Mouse (Mus musculus) heart, embryonic 16.5 days (tissue): ENCODE measurements around the gene Aff3. TPM values are rescaled to one million over a fixed set of nuclear protein-coding genes. Genes with fewer than 3 reads are reported as not detected.

Experiments
- ATAC-seq: fragments of 200-750 bp; cut with Nextera tagmentation; replicated peaks from 2 replicates; pipeline ENCODE4 v1.8.0; 2017; ENCODE audit warnings: moderate number of reproducible peaks; ENCODE audit not compliant: insufficient read depth, low FRiP score; ENCODE audit errors: extremely low read depth
- H3K27ac ChIP-seq: fragments of 300-500 bp; sonication (generic); 2 replicates; pipeline ENCODE4 v1.5.1; 2014; ENCODE audit warnings: mild to moderate bottlenecking, low read length, control low read depth, moderate library complexity
- H3K27me3 ChIP-seq: fragments of 300-500 bp; sonication (generic); 2 replicates; pipeline ENCODE4 v1.6.1; 2014; ENCODE audit warnings: low read length, mixed read lengths; ENCODE audit not compliant: control insufficient read depth, insufficient read depth
- H3K36me3 ChIP-seq: fragments of 300-500 bp; sonication (generic); 2 replicates; pipeline ENCODE4 v1.6.1; 2014; ENCODE audit not compliant: control insufficient read depth, insufficient read depth
- H3K4me1 ChIP-seq: fragments of 300-500 bp; sonication (generic); 2 replicates; pipeline ENCODE4 v1.6.1; 2014; ENCODE audit warnings: low read length, mixed read lengths; ENCODE audit not compliant: control insufficient read depth, insufficient read depth
- H3K4me2 ChIP-seq: fragments of 300-500 bp; sonication (generic); 2 replicates; pipeline ENCODE4 v1.6.1; 2014; ENCODE audit warnings: low read depth, mild to moderate bottlenecking, control low read depth, low read length
- H3K4me3 ChIP-seq: fragments of 300-500 bp; sonication (generic); 2 replicates; pipeline ENCODE4 v1.5.1; 2014; ENCODE audit warnings: mild to moderate bottlenecking, control low read depth, low read length
- H3K9ac ChIP-seq: fragments of 300-500 bp; sonication (generic); 2 replicates; pipeline ENCODE4 v1.6.1; 2014; ENCODE audit warnings: low read length, control low read depth
- H3K9me3 ChIP-seq: fragments of 300-500 bp; sonication (generic); replicated peaks from 2 replicates; pipeline ENCODE4 v1.6.1; 2016; ENCODE audit warnings: low read length; ENCODE audit not compliant: control insufficient read depth
- WGBS: fragments of 180-500 bp; shearing (Covaris S2); extraction: QIAGEN DNeasy Blood & Tissue Kit; methylation state at CpG from one replicate; pipeline ENCODE4 v1.1.7; 2014; 5-methylcytosine and 5-hydroxymethylcytosine counted together
- polyA plus RNA-seq: library from polyadenylated mRNA; unstranded; fragments of >200 nt; fragmentation: Nextera tagmentation; extraction: Ambion mirVana; gene quantifications from 2 replicates; pipeline ENCODE4 v1.2.1, GENCODE M21; 2015

The Aff3 gene
- polyA plus RNA-seq, 1 experiment from 2014 or later = 2.2 TPM

- no peak for ATAC-seq
- no peak overlapping the region for H3K4me2 ChIP-seq
- no peak overlapping the region for H3K9ac ChIP-seq
- WGBS = 72% methylated on average over 9 of the region's 9 CpGs
- no peak overlapping the region for H3K27ac ChIP-seq
- H3K27me3 ChIP-seq = no peaks in the 10 kb centered on the region
- H3K4me3 ChIP-seq = no peak overlapping the region
- H3K4me1 ChIP-seq = peaks cover 9% of the 10 kb centered on the region
- no peaks in the 10 kb centered on the region for H3K36me3 ChIP-seq
- H3K9me3 ChIP-seq = no peaks in the 10 kb centered on the region
These were observed 277.3 kb downstream of the Aff3 start for GRCm38 (mm10) chr1:38387438-38387837.

- H3K36me3 ChIP-seq = no peaks in the 10 kb centered on the region
- 34% methylated on average over 16 of the region's 16 CpGs for WGBS
- H3K9ac ChIP-seq = no peak overlapping the region
- H3K27ac ChIP-seq = no peak overlapping the region
- H3K4me2 ChIP-seq = no peak overlapping the region
- peaks cover 9% of the 10 kb centered on the region for H3K4me1 ChIP-seq
- H3K27me3 ChIP-seq = no peaks in the 10 kb centered on the region
- no peak overlapping the region for H3K4me3 ChIP-seq
- H3K9me3 ChIP-seq = peaks cover 7% of the 10 kb centered on the region
- ATAC-seq = no peak; the same call in 1 of the 2 replicates
These were observed 280.2 kb downstream of the Aff3 start for GRCm38 (mm10) chr1:38384457-38385121.

GRCm38 (mm10) chr1:38384010-38384409 lies 280.7 kb downstream of the Aff3 start:
- WGBS = 54% methylated on average over 7 of the region's 7 CpGs
- H3K9me3 ChIP-seq = peaks cover 7% of the 10 kb centered on the region
- H3K4me3 ChIP-seq = no peak overlapping the region
- H3K4me1 ChIP-seq = peaks cover 9% of the 10 kb centered on the region
- H3K9ac ChIP-seq = no peak overlapping the region
- no peak overlapping the region for H3K4me2 ChIP-seq
- no peaks in the 10 kb centered on the region for H3K36me3 ChIP-seq
- no peak overlapping the region for H3K27ac ChIP-seq
- H3K27me3 ChIP-seq = no peaks in the 10 kb centered on the region
- no peak for ATAC-seq

GRCm38 (mm10) chr1:38382683-38383082 lies 282.1 kb downstream of the Aff3 start:
- H3K9me3 ChIP-seq = peaks cover 7% of the 10 kb centered on the region
- no peak overlapping the region for H3K4me3 ChIP-seq
- no peak overlapping the region for H3K27ac ChIP-seq
- 86% methylated on average over 4 of the region's 4 CpGs for WGBS
- H3K4me2 ChIP-seq = no peak overlapping the region
- peaks cover 5% of the 10 kb centered on the region for H3K4me1 ChIP-seq
- H3K9ac ChIP-seq = no peak overlapping the region
- ATAC-seq = no peak
- no peaks in the 10 kb centered on the region for H3K36me3 ChIP-seq
- H3K27me3 ChIP-seq = no peaks in the 10 kb centered on the region

GRCm38 (mm10) chr1:38377930-38378329 lies 286.8 kb downstream of the Aff3 start:
- H3K36me3 ChIP-seq = no peaks in the 10 kb centered on the region
- WGBS = 64% methylated on average over 3 of the region's 3 CpGs
- no peak overlapping the region for H3K4me3 ChIP-seq
- no peak for ATAC-seq
- H3K27ac ChIP-seq = no peak overlapping the region
- no peak overlapping the region for H3K4me2 ChIP-seq
- no peak overlapping the region for H3K9ac ChIP-seq
- H3K4me1 ChIP-seq = no peaks in the 10 kb centered on the region
- peaks cover 7% of the 10 kb centered on the region for H3K9me3 ChIP-seq
- no peaks in the 10 kb centered on the region for H3K27me3 ChIP-seq

- no peak overlapping the region for H3K9ac ChIP-seq
- H3K4me1 ChIP-seq = peaks cover 3% of the 10 kb centered on the region; the same call in 1 of the 2 replicates
- H3K36me3 ChIP-seq = no peaks in the 10 kb centered on the region
- no peak overlapping the region for H3K4me3 ChIP-seq
- WGBS = 74% methylated on average over 8 of the region's 8 CpGs
- H3K4me2 ChIP-seq = no peak overlapping the region
- no peak for ATAC-seq
- no peaks in the 10 kb centered on the region for H3K27me3 ChIP-seq
- no peaks in the 10 kb centered on the region for H3K9me3 ChIP-seq
- H3K27ac ChIP-seq = no peak overlapping the region
These were observed 295.6 kb downstream of the Aff3 start for GRCm38 (mm10) chr1:38369166-38369565.

- Histone ChIP-seq H3K4me1 (peaks cover 3% of the 10 kb centered on the region; the same call in 1 of the 2 replicates), H3K4me2 (no peak overlapping the region), H3K9ac (no peak overlapping the region), H3K9me3 (no peaks in the 10 kb centered on the region), H3K27me3 (no peaks in the 10 kb centered on the region), H3K4me3 (no peak overlapping the region), H3K27ac (no peak overlapping the region; the same call in 1 of the 2 replicates), H3K36me3 (no peaks in the 10 kb centered on the region)
- WGBS = 69% methylated on average over 6 of the region's 6 CpGs
- ATAC-seq = no peak
These were observed 296.6 kb downstream of the Aff3 start for GRCm38 (mm10) chr1:38368081-38368689.

- Histone ChIP-seq H3K9me3 (no peaks in the 10 kb centered on the region), H3K4me2 (no peak overlapping the region), H3K4me1 (peaks cover 3% of the 10 kb centered on the region; the same call in 1 of the 2 replicates), H3K4me3 (no peak overlapping the region), H3K36me3 (no peaks in the 10 kb centered on the region), H3K9ac (no peak overlapping the region), H3K27ac (no peak overlapping the region), H3K27me3 (no peaks in the 10 kb centered on the region)
- 94% methylated on average over 14 of the region's 14 CpGs for WGBS
- ATAC-seq = no peak
These were observed 297.2 kb downstream of the Aff3 start for GRCm38 (mm10) chr1:38367404-38368080.

- no peaks in the 10 kb centered on the region for H3K9me3 ChIP-seq
- WGBS = 72% methylated on average over 2 of the region's 2 CpGs
These were observed 300.9 kb downstream of the Aff3 start for GRCm38 (mm10) chr1:38363856-38364255.

More at GRCm38 (mm10) chr1:38363856-38364255, 300.9 kb downstream of the Aff3 start:
- no peaks in the 10 kb centered on the region for H3K36me3 ChIP-seq
- ATAC-seq = no peak
- H3K27ac ChIP-seq = no peak overlapping the region
- no peak overlapping the region for H3K9ac ChIP-seq
- H3K27me3 ChIP-seq = no peaks in the 10 kb centered on the region
- peaks cover 3% of the 10 kb centered on the region; the same call in 1 of the 2 replicates for H3K4me1 ChIP-seq
- no peak overlapping the region for H3K4me2 ChIP-seq
- H3K4me3 ChIP-seq = no peak overlapping the region
